Mouse (Mus musculus): ENCODE data around the gene Gm45785. TPM values are rescaled to one million over a fixed set of nuclear protein-coding genes. Genes with fewer than 3 reads are reported as not detected.

Gm45785 gene
- polyA plus RNA-seq, 2 experiments, result not detected

GRCm38 (mm10) chr7:140857550-140858505, 1.7 kb upstream of the Gm45785 start, which contains the start of gene Bet1l:
Bet1l (minus strand) TSS chr7:140857577.
- DNase-seq (ENCODE audit: low spot score), result no peak
- WGBS, result 38% methylated on average over 40 of the region's 40 CpGs

GRCm38 (mm10) chr7:140856785-140857549, 836 bp upstream of the Gm45785 start, which contains the start of gene Ric8a:
Ric8a (plus strand) TSS chr7:140856957.
- H3K4me1 ChIP-seq (ENCODE audit: control insufficient read depth, insufficient read depth, low read length), result peaks cover 19% of the 10 kb centered on the region
- WGBS, result under 1% methylated on average over 47 of the region's 50 CpGs
- peak within 1 kb of the TSS; percentile 82 for H3K4me3 ChIP-seq (replicated peaks; ENCODE audit: low read length)
- TF ChIP-seq POLR2A (IDR thresholded peaks at IDR 0.05; ENCODE audit: borderline replicate concordance, extremely low read depth, insufficient read depth, insufficient read length), result peak; percentile 68; the same call in 1 of the 2 replicates
- H3K9ac ChIP-seq (ENCODE audit: low read depth, low read length, severe bottlenecking), result peak within 1 kb of the TSS; percentile 85
- peaks cover 59% of the 10 kb centered on the region for H3K36me3 ChIP-seq (ENCODE audit: control insufficient read depth, insufficient read depth, low read length)
- DNase-seq (ENCODE audit: low spot score), result peak; percentile 77
- H3K27me3 ChIP-seq (ENCODE audit: control insufficient read depth, insufficient read depth, low read length), result no peaks in the 10 kb centered on the region
- H3K4me2 ChIP-seq (replicated peaks; ENCODE audit: low read depth, low read length, severe bottlenecking), result peak within 1 kb of the TSS; percentile 98
- H3K27ac ChIP-seq (replicated peaks; ENCODE audit: low read depth, low read length), result peak within 1 kb of the TSS; percentile 83
- ATAC-seq (ENCODE audit: low FRiP score, low read depth), result peak; percentile 86
- no peaks in the 10 kb centered on the region for H3K9me3 ChIP-seq (ENCODE audit: control insufficient read depth, low read length)

More at GRCm38 (mm10) chr7:140857550-140858505, 1.7 kb upstream of the Gm45785 start, which contains the start of gene Bet1l:
- Histone ChIP-seq H3K27me3 (ENCODE audit: control insufficient read depth, insufficient read depth, low read length) (no peaks in the 10 kb centered on the region), H3K4me1 (ENCODE audit: control insufficient read depth, insufficient read depth, low read length) (peaks cover 19% of the 10 kb centered on the region), H3K4me3 (replicated peaks; ENCODE audit: low read length) (peak within 1 kb of the TSS; percentile 82), H3K9me3 (ENCODE audit: control insufficient read depth, low read length) (no peaks in the 10 kb centered on the region), H3K36me3 (ENCODE audit: control insufficient read depth, insufficient read depth, low read length) (peaks cover 59% of the 10 kb centered on the region), H3K27ac (replicated peaks; ENCODE audit: low read depth, low read length) (peak within 1 kb of the TSS; percentile 83), H3K9ac (ENCODE audit: low read depth, low read length, severe bottlenecking) (peak within 1 kb of the TSS; percentile 85), H3K4me2 (replicated peaks; ENCODE audit: low read depth, low read length, severe bottlenecking) (peak within 1 kb of the TSS; percentile 98)
- TF ChIP-seq POLR2A (IDR thresholded peaks at IDR 0.05; ENCODE audit: borderline replicate concordance, extremely low read depth, insufficient read depth, insufficient read length), result no peak
- ATAC-seq (ENCODE audit: low FRiP score, low read depth), result peak; percentile 13; the same call in 1 of the 2 replicates

- ATAC-seq (ENCODE audit: low FRiP score, low read depth) (no peak), DNase-seq (ENCODE audit: low spot score) (no peak)
- Histone ChIP-seq H3K4me3 (replicated peaks; ENCODE audit: low read length) (peak overlapping the region; percentile 82), H3K9me3 (ENCODE audit: control insufficient read depth, low read length) (no peaks in the 10 kb centered on the region), H3K9ac (ENCODE audit: low read depth, low read length, severe bottlenecking) (peak overlapping the region; percentile 85), H3K4me2 (replicated peaks; ENCODE audit: low read depth, low read length, severe bottlenecking) (peak overlapping the region; percentile 98), H3K27me3 (ENCODE audit: control insufficient read depth, insufficient read depth, low read length) (no peaks in the 10 kb centered on the region), H3K36me3 (ENCODE audit: control insufficient read depth, insufficient read depth, low read length) (peaks cover 56% of the 10 kb centered on the region), H3K27ac (replicated peaks; ENCODE audit: low read depth, low read length) (no peak overlapping the region), H3K4me1 (ENCODE audit: control insufficient read depth, insufficient read depth, low read length) (peaks cover 19% of the 10 kb centered on the region)
- 79% methylated on average over 9 of the region's 9 CpGs for WGBS
- no peak for TF ChIP-seq POLR2A (IDR thresholded peaks at IDR 0.05; ENCODE audit: borderline replicate concordance, extremely low read depth, insufficient read depth, insufficient read length)
These were observed 950 bp downstream of the Gm45785 start for GRCm38 (mm10) chr7:140855181-140855580.

GRCm38 (mm10) chr7:140854483-140854882, 1.6 kb downstream of the Gm45785 start:
- H3K9ac ChIP-seq (ENCODE audit: low read depth, low read length, severe bottlenecking), result no peak overlapping the region
- WGBS, result 94% methylated on average over 18 of the region's 18 CpGs

GRCm38 (mm10) chr7:140853386-140853785, 2.7 kb downstream of the Gm45785 start:
- H3K36me3 ChIP-seq (ENCODE audit: control insufficient read depth, insufficient read depth, low read length), result peaks cover 42% of the 10 kb centered on the region
- H3K27me3 ChIP-seq (ENCODE audit: control insufficient read depth, insufficient read depth, low read length), result no peaks in the 10 kb centered on the region
- ATAC-seq (ENCODE audit: low FRiP score, low read depth) (no peak), DNase-seq (ENCODE audit: low spot score) (no peak)
- no peak overlapping the region for H3K4me2 ChIP-seq (replicated peaks; ENCODE audit: low read depth, low read length, severe bottlenecking)
- H3K27ac ChIP-seq (replicated peaks; ENCODE audit: low read depth, low read length), result no peak overlapping the region
- 85% methylated on average over 9 of the region's 9 CpGs for WGBS
- H3K9me3 ChIP-seq (ENCODE audit: control insufficient read depth, low read length), result no peaks in the 10 kb centered on the region
- no peak overlapping the region for H3K4me3 ChIP-seq (replicated peaks; ENCODE audit: low read length)
- TF ChIP-seq POLR2A (IDR thresholded peaks at IDR 0.05; ENCODE audit: borderline replicate concordance, extremely low read depth, insufficient read depth, insufficient read length), result no peak
- H3K4me1 ChIP-seq (ENCODE audit: control insufficient read depth, insufficient read depth, low read length), result peaks cover 14% of the 10 kb centered on the region
- no peak overlapping the region for H3K9ac ChIP-seq (ENCODE audit: low read depth, low read length, severe bottlenecking)

More at GRCm38 (mm10) chr7:140854483-140854882, 1.6 kb downstream of the Gm45785 start:
- Histone ChIP-seq H3K27me3 (ENCODE audit: control insufficient read depth, insufficient read depth, low read length) (no peaks in the 10 kb centered on the region), H3K4me3 (replicated peaks; ENCODE audit: low read length) (no peak overlapping the region; the same call in 1 of the 2 replicates), H3K9me3 (ENCODE audit: control insufficient read depth, low read length) (no peaks in the 10 kb centered on the region), H3K36me3 (ENCODE audit: control insufficient read depth, insufficient read depth, low read length) (peaks cover 50% of the 10 kb centered on the region), H3K4me2 (replicated peaks; ENCODE audit: low read depth, low read length, severe bottlenecking) (peak overlapping the region; percentile 98; the same call in 1 of the 2 replicates), H3K4me1 (ENCODE audit: control insufficient read depth, insufficient read depth, low read length) (peaks cover 19% of the 10 kb centered on the region), H3K27ac (replicated peaks; ENCODE audit: low read depth, low read length) (no peak overlapping the region)
- no peak for TF ChIP-seq POLR2A (IDR thresholded peaks at IDR 0.05; ENCODE audit: borderline replicate concordance, extremely low read depth, insufficient read depth, insufficient read length)
- DNase-seq (ENCODE audit: low spot score) (no peak), ATAC-seq (ENCODE audit: low FRiP score, low read depth) (no peak)

All from limb, embryonic 14.5 days (tissue).